Mouse (Mus musculus) regulatory T cell (primary cell): ENCODE results near the gene Dhrs1.

Source experiments
- in situ Hi-C: fragments of 300-600 bp; cut with MboI, MseI; formaldehyde crosslinking; loops from one replicate; pipeline ENCODE4 v1.15.1; 2025; ENCODE audit warnings: high pct_unique_total_duplicates

Gene Dhrs1

GRCm38 (mm10) chr14:55745180-55745860 is at the start of gene Dhrs1, which contains the start of gene Nop9:
TSS of gene Dhrs1 (minus strand) at chr14:55745690.
TSS of gene Nop9 (plus strand) at chr14:55745693.
- in situ Hi-C loops, result no loop called here

GRCm38 (mm10) chr14:55793946-55794345 is 48.5 kb upstream of the Dhrs1 start:
- in situ Hi-C loops, result no loop called here

- in situ Hi-C loops, result no loop called here
Observed at GRCm38 (mm10) chr14:55793461-55793860, 48.0 kb upstream of the Dhrs1 start.

GRCm38 (mm10) chr14:55788256-55789050 is 43.0 kb upstream of the Dhrs1 start, which contains the start of gene Ripk3:
TSS of gene Ripk3 (minus strand) at chr14:55788865.
- in situ Hi-C loops, result no loop called here

GRCm38 (mm10) chr14:55787731-55788130 is 42.2 kb upstream of the Dhrs1 start:
- in situ Hi-C loops, result no loop called here

- in situ Hi-C loops, result no loop called here
Observed at GRCm38 (mm10) chr14:55785195-55785594, 39.7 kb upstream of the Dhrs1 start.

GRCm38 (mm10) chr14:55783958-55784235 is 38.4 kb upstream of the Dhrs1 start, which contains the start of gene Adcy4:
TSS of gene Adcy4 (minus strand) at chr14:55784095.
- in situ Hi-C loops, result no loop called here

- in situ Hi-C loops, result no loop called here
Observed at GRCm38 (mm10) chr14:55783171-55783957, 37.9 kb upstream of the Dhrs1 start.

GRCm38 (mm10) chr14:55782361-55782960 is 37.0 kb upstream of the Dhrs1 start:
- in situ Hi-C loops, result no loop called here

GRCm38 (mm10) chr14:55781310-55781709 is 35.8 kb upstream of the Dhrs1 start:
- in situ Hi-C loops, result no loop called here

GRCm38 (mm10) chr14:55780736-55781135 is 35.2 kb upstream of the Dhrs1 start:
- in situ Hi-C loops, result no loop called here

GRCm38 (mm10) chr14:55779656-55780055 is 34.2 kb upstream of the Dhrs1 start:
- in situ Hi-C loops, result loop anchor here (5.0 kb wide), 2 partner anchors 53 to 83 kb away; no protein-coding TSS in a partner anchor

GRCm38 (mm10) chr14:55778686-55779085 is 33.2 kb upstream of the Dhrs1 start:
- in situ Hi-C loops, result loop anchor here (5.0 kb wide), 2 partner anchors 54 to 84 kb away; no protein-coding TSS in a partner anchor

GRCm38 (mm10) chr14:55777806-55778205 is 32.3 kb upstream of the Dhrs1 start:
- in situ Hi-C loops, result loop anchor here (5.0 kb wide), 2 partner anchors 54 to 84 kb away; no protein-coding TSS in a partner anchor

- in situ Hi-C loops, result loop anchor here (5.0 kb wide), 2 partner anchors 55 to 85 kb away; no protein-coding TSS in a partner anchor
Observed at GRCm38 (mm10) chr14:55777176-55777575, 31.7 kb upstream of the Dhrs1 start.

GRCm38 (mm10) chr14:55776711-55777110 is 31.2 kb upstream of the Dhrs1 start:
- in situ Hi-C loops, result loop anchor here (5.0 kb wide), 2 partner anchors 56 to 86 kb away; no protein-coding TSS in a partner anchor

- in situ Hi-C loops, result no loop called here
Observed at GRCm38 (mm10) chr14:55769087-55769703, 23.7 kb upstream of the Dhrs1 start.

GRCm38 (mm10) chr14:55768555-55768954 is 23.1 kb upstream of the Dhrs1 start:
- in situ Hi-C loops, result no loop called here

- in situ Hi-C loops, result no loop called here
Observed at GRCm38 (mm10) chr14:55767519-55768414, 22.3 kb upstream of the Dhrs1 start.

GRCm38 (mm10) chr14:55765696-55766095 is 20.2 kb upstream of the Dhrs1 start, which contains the start of gene Ltb4r1:
TSS of gene Ltb4r1 (plus strand) at chr14:55765962.
- in situ Hi-C loops, result no loop called here
